ENCODE assay signal across 14 mouse cellular contexts in genomic region chr17:46017946-46018735, GRCm38 (mm10). TPM values are rescaled to one million over a fixed set of nuclear protein-coding genes. Genes with fewer than 3 reads are reported as not detected.
A peak's percentile ranks its signal among the peaks of the same experiment; 100 is the strongest.
DNase-seq lines count a peak whose midpoint lies in the region; ATAC-seq and TF ChIP-seq lines count a peak whose summit lies in the region.
"Had no signal": no experiment of that assay in that cellular context is flagged by ENCODE, and none has a peak within 500 bp of the region (broad histone marks: within the 10 kb centered on the region; RNA-seq: fewer than 3 reads in every experiment).

No protein-coding gene starts in this region.

- WGBS in kidney, embryonic 16.5 days = 84% methylated on average over 24 of the region's 24 CpGs
- 74% methylated on average over 24 of the region's 24 CpGs for WGBS in liver, embryonic 14.5 days (ENCODE audit: insufficient replicate concordance)
- WGBS in neural tube, embryonic 15.5 days = 81% methylated on average over 24 of the region's 24 CpGs

- H3K4me2 ChIP-seq in kidney, embryonic 16.5 days (replicated peaks; ENCODE audit: low read depth, low read length) = no peak overlapping the region
- H3K4me2 ChIP-seq in liver, embryonic 14.5 days (ENCODE audit: low read depth) = no peak overlapping the region
- no peak overlapping the region for H3K4me2 ChIP-seq in neural tube, embryonic 15.5 days
- H3K4me2 ChIP-seq: limb, embryonic 15.5 days; neural tube, embryonic 12.5 days had no signal

- no peaks in the 10 kb centered on the region for H3K27me3 ChIP-seq in kidney, embryonic 16.5 days (ENCODE audit: insufficient read depth, low read length)
- no peaks in the 10 kb centered on the region for H3K27me3 ChIP-seq in liver, embryonic 14.5 days (ENCODE audit: control insufficient read depth, insufficient read depth, low read length)
- H3K27me3 ChIP-seq in neural tube, embryonic 15.5 days (replicated peaks) = no peaks in the 10 kb centered on the region
- H3K27me3 ChIP-seq: limb, embryonic 15.5 days; neural tube, embryonic 12.5 days had no signal

- TF ChIP-seq CTCF in liver, embryonic 14.5 days (IDR thresholded peaks at IDR 0.05; ENCODE audit: low read depth) = no peak

- ATAC-seq in kidney, embryonic 16.5 days (ENCODE audit: low FRiP score, low TSS enrichment) = no peak
- peak; percentile 42 for ATAC-seq in liver, embryonic 14.5 days (ENCODE audit: insufficient read depth)
- ATAC-seq in neural tube, embryonic 15.5 days (ENCODE audit: low FRiP score) = no peak
- ATAC-seq: midbrain, embryonic 16.5 days had no signal

- H3K4me3 ChIP-seq in kidney, embryonic 16.5 days (ENCODE audit: low read length) = no peak overlapping the region
- no peak overlapping the region for H3K4me3 ChIP-seq in brown adipose tissue, adult 24 weeks (ENCODE audit: insufficient read depth, low read depth, low read length)
- H3K4me3 ChIP-seq in liver, embryonic 14.5 days (ENCODE audit: insufficient read depth in 1 of 2, low read depth in 2 of 2, low read length in 2 of 2) = no peak overlapping the region
- H3K4me3 ChIP-seq in neural tube, embryonic 15.5 days (replicated peaks) = no peak overlapping the region
- H3K4me3 ChIP-seq: limb, embryonic 15.5 days; neural tube, embryonic 12.5 days had no signal

- TF ChIP-seq EP300 in liver, embryonic 14.5 days (IDR thresholded peaks at IDR 0.05; ENCODE audit: low read depth) = no peak

- peak; percentile 23 for DNase-seq in cerebellum, adult 11-12 months
- no peak for DNase-seq in cerebellum, adult 11 months
- DNase-seq in kidney, adult 11 months = peak; percentile 55
- no peak for DNase-seq in liver, embryonic 14.5 days (ENCODE audit: low read depth in 3 of 3, low spot score in 3 of 3)
- no peak for DNase-seq in left cerebral cortex, adult 8-10 months (ENCODE audit: low spot score in 2 of 2)
- DNase-seq: cerebellum, adult 18-20 months; gastrocnemius, postnatal 25 days; spleen, adult 18-20 months had no signal

- no peak overlapping the region for H3K27ac ChIP-seq in kidney, embryonic 16.5 days (ENCODE audit: low read length)
- 0 out of 2 replicates have a peak overlapping the region, but pooled peaks have one; percentile 31 for H3K27ac ChIP-seq in brown adipose tissue, adult 24 weeks (replicated peaks; ENCODE audit: low read depth, low read length)
- H3K27ac ChIP-seq in liver, embryonic 14.5 days = no peak overlapping the region
- no peak overlapping the region for H3K27ac ChIP-seq in neural tube, embryonic 15.5 days (replicated peaks)
- H3K27ac ChIP-seq: limb, embryonic 15.5 days; neural tube, embryonic 12.5 days had no signal

- H3K9me3 ChIP-seq in kidney, embryonic 16.5 days (ENCODE audit: low read length) = no peaks in the 10 kb centered on the region
- H3K9me3 ChIP-seq in liver, embryonic 14.5 days (ENCODE audit: control insufficient read depth, low read length) = no peaks in the 10 kb centered on the region
- H3K9me3 ChIP-seq in neural tube, embryonic 15.5 days (replicated peaks) = no peaks in the 10 kb centered on the region
- H3K9me3 ChIP-seq: limb, embryonic 15.5 days; neural tube, embryonic 12.5 days had no signal

- H3K4me1 ChIP-seq in kidney, embryonic 16.5 days (ENCODE audit: insufficient read depth, low read length) = 0 out of 2 replicates have a peak, but pooled peaks cover 3% of the 10 kb centered on the region
- no peaks in the 10 kb centered on the region; the same call in 1 of the 2 replicates for H3K4me1 ChIP-seq in brown adipose tissue, adult 24 weeks (ENCODE audit: control insufficient read depth, insufficient read depth, insufficient read length, low read length)
- no peaks in the 10 kb centered on the region for H3K4me1 ChIP-seq in liver, embryonic 14.5 days (replicated peaks; ENCODE audit: control insufficient read depth in 2 of 2, insufficient read depth in 2 of 2, low read length in 1 of 2)
- H3K4me1 ChIP-seq in neural tube, embryonic 15.5 days = no peaks in the 10 kb centered on the region
- H3K4me1 ChIP-seq: neural tube, embryonic 12.5 days had no signal

- peaks cover 72% of the 10 kb centered on the region for H3K36me3 ChIP-seq in kidney, embryonic 16.5 days (ENCODE audit: insufficient read depth, low read length)
- H3K36me3 ChIP-seq in liver, embryonic 14.5 days (replicated peaks; ENCODE audit: control insufficient read depth, insufficient read depth, low read depth) = peaks cover 32% of the 10 kb centered on the region
- peaks cover 68% of the 10 kb centered on the region for H3K36me3 ChIP-seq in neural tube, embryonic 15.5 days

- H3K9ac ChIP-seq in kidney, embryonic 16.5 days (replicated peaks; ENCODE audit: low read length) = no peak overlapping the region
- H3K9ac ChIP-seq in liver, embryonic 14.5 days (replicated peaks) = no peak overlapping the region
- H3K9ac ChIP-seq in neural tube, embryonic 15.5 days (replicated peaks) = no peak overlapping the region
- H3K9ac ChIP-seq: limb, embryonic 15.5 days; neural tube, embryonic 12.5 days had no signal

RNA-seq across cellular contexts. Expression of gene Vegfa, which starts 14.0 kb away (rescaled TPM):
- polyA plus RNA-seq in kidney, embryonic 16.5 days (2015; fragmentation: Nextera tagmentation; extraction: Ambion mirVana) = 5.7 and 5.9 TPM in 2 replicates
- polyA plus RNA-seq in brown adipose tissue, adult 24 weeks (2012; ENCODE audit: insufficient read depth, insufficient read length, missing spikeins) = 189 and 214 TPM in 2 replicates
- 27.9 and 33.9 TPM in 2 replicates for polyA plus RNA-seq in liver, embryonic 14.5 days (2012; rRNA removed)
- polyA plus RNA-seq in liver, embryonic 14.5 days (2014; fragmentation: Nextera tagmentation; extraction: Ambion mirVana) = 1.2 and 1.7 TPM in 2 replicates
- 4.1 and 4.8 TPM in 2 replicates for polyA plus RNA-seq in neural tube, embryonic 15.5 days (2015; fragmentation: Nextera tagmentation; extraction: Ambion mirVana)
- total RNA-seq in left cerebral cortex, adult 8-10 months (2022) = 10 to 100 TPM; 77.1 to 81.3 (median 79.9) TPM

Comparison
In these comparisons a context has a peak if more than half of its experiments do, and no peak if none do; other contexts are left out.
1. DNase-seq: peak in cerebellum, adult 11-12 months (single experiment) and kidney, adult 11 months (single experiment); none in cerebellum, adult 11 months (single experiment), liver, embryonic 14.5 days (0 of 3) and left cerebral cortex, adult 8-10 months (0 of 2).